Mouse (Mus musculus): ENCODE measurements around the gene Gm49337. TPM values are rescaled to one million over a fixed set of nuclear protein-coding genes. Genes with fewer than 3 reads are reported as not detected.

Gene Gm49337
- total and polyA plus RNA-seq, 2 experiments from 2014 or later: not detected

DNA sequence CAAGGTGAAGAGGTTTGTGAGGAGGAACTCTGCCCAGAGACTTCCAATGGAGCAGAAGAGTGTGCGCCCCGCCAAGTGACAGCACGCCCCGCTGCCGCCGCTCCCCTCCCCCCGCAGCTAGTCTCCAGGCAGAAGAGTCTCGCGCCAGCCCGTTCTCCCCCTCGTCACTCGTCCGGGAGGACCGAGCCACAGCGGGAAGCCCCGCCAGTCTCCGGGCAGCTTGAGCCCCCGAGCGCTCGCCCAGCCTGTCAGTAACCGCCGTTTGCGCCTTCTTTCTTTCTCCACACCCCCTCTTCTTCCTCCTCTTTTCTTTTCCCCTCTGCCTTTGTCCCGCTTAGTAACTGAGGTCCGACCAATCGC, 47.6 kb downstream of the Gm49337 start:
- Histone ChIP-seq H3K27me3 (ENCODE audit: insufficient read depth, low read length) (no peaks in the 10 kb centered on the region), H3K4me1 (ENCODE audit: insufficient read depth, low read length) (peaks cover 4% of the 10 kb centered on the region; the same call in 1 of the 2 replicates), H3K27ac (ENCODE audit: low read depth, low read length) (peak overlapping the region; percentile 99), H3K4me2 (ENCODE audit: low read depth, low read length, poor library complexity, severe bottlenecking) (peak overlapping the region; percentile 68), H3K9ac (replicated peaks; ENCODE audit: low read length, poor library complexity, severe bottlenecking) (peak overlapping the region; percentile 84), H3K9me3 (ENCODE audit: low read length) (no peaks in the 10 kb centered on the region), H3K4me3 (ENCODE audit: low read depth, low read length) (peak overlapping the region; percentile 78), H3K36me3 (ENCODE audit: insufficient read depth, low read length) (no peaks in the 10 kb centered on the region)
- TF ChIP-seq CTCF (IDR thresholded peaks at IDR 0.05): no peak
- 0% methylated on average over 21 of the region's 26 CpGs for WGBS
- DNase-seq (ENCODE audit: low spot score) (no peak), ATAC-seq (ENCODE audit: low FRiP score) (no peak; the same call in 1 of the 2 replicates)

DNA sequence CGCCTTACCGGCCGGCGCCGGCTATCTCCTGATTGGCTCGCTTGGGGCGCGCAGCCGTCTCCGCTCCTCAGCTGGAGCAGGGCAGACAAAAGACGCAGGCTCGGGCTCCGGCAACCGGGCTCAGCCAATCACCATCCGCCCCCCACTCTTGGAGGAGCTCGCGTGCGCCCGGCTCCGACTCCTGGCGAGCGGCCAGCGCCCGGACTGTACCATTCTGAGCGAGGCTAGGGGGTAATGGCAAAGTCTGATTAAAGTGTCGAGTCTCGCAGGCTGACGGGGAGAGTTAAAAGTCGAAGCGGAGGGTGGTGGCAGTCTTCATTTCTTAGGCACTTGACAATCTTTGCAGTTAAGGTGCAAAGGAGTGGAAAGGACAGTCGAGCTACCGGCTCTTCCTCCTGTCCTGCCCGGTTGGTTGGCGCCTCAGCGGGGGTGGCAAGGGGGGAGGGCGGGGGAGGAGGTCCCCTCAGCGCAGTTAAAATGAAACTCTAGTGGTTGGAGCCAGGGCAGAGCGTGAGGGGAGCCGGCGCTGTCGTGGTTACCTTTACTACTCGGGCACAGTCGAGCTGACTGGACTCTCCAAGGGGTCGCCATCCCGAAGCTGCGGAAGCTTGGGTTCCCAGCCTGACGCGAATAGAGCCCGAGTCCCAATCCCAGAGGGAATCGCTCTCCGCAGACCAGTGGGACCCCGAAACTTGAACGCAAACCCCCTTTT, 48.1 kb downstream of the Gm49337 start, which contains the start of gene Pik3r3:
Gene Pik3r3 (plus strand): TSS at position 479 of the 712 bp plus-strand sequence.
- peak; percentile 99 for DNase-seq (ENCODE audit: low spot score)
- peak within 1 kb of the TSS; percentile 68 for H3K4me2 ChIP-seq (ENCODE audit: low read depth, low read length, poor library complexity, severe bottlenecking)
- peak within 1 kb of the TSS; percentile 99 for H3K27ac ChIP-seq (ENCODE audit: low read depth, low read length)
- no peaks in the 10 kb centered on the region for H3K27me3 ChIP-seq (ENCODE audit: insufficient read depth, low read length)
- peak within 1 kb of the TSS; percentile 84 for H3K9ac ChIP-seq (replicated peaks; ENCODE audit: low read length, poor library complexity, severe bottlenecking)
- no peaks in the 10 kb centered on the region for H3K36me3 ChIP-seq (ENCODE audit: insufficient read depth, low read length)
- H3K4me1 ChIP-seq (ENCODE audit: insufficient read depth, low read length): peaks cover 4% of the 10 kb centered on the region; the same call in 1 of the 2 replicates
- H3K4me3 ChIP-seq (ENCODE audit: low read depth, low read length): peak within 1 kb of the TSS; percentile 78
- TF ChIP-seq CTCF (IDR thresholded peaks at IDR 0.05): peak; percentile 2; the same call in 1 of the 2 replicates
- no peaks in the 10 kb centered on the region for H3K9me3 ChIP-seq (ENCODE audit: low read length)
- ATAC-seq (ENCODE audit: low FRiP score): peak; percentile 99
- under 1% methylated on average over 51 of the region's 53 CpGs for WGBS

DNA sequence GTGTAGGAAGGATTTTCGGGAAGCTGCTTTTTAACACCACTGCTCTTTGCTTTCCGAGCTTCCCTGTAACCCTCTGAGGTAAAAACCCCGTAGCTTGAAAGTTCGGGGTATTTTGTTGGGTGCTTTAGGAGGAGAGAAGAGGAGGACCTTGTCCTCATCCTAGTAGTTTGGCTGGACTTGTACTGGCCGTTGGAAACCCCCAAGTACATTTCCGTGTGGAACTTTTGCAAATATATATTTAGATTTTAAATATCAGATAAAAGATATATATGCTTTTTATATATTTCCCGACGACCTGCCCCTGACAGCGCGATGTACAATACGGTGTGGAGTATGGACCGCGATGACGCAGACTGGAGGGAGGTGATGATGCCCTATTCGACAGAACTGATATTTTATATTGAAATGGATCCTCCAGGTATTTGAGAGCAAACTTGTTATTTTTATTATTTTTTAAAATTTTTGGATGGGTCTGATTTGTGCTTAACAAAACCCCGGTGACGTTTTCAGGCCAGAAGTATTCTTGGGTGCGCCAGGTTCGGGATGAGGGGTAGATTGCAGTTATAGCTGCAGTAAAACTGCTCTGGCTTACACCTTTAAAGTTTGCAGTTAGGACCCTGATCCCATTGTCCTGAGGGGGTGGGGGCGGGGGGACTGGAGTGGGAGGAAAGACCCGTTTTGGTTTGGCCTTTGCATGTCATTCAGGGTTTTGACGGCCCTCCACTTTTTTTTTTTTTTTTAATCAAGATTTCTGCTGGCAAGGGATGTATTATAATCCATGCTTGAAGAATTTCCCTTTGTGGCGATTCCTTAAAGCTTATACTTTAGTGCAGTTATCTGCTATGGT, 49.0 kb downstream of the Gm49337 start:
- Histone ChIP-seq H3K27me3 (ENCODE audit: insufficient read depth, low read length) (no peaks in the 10 kb centered on the region), H3K4me2 (ENCODE audit: low read depth, low read length, poor library complexity, severe bottlenecking) (peak overlapping the region; percentile 68), H3K27ac (ENCODE audit: low read depth, low read length) (peak overlapping the region; percentile 99), H3K9me3 (ENCODE audit: low read length) (no peaks in the 10 kb centered on the region), H3K4me3 (ENCODE audit: low read depth, low read length) (peak overlapping the region; percentile 78), H3K4me1 (ENCODE audit: insufficient read depth, low read length) (peaks cover 4% of the 10 kb centered on the region; the same call in 1 of the 2 replicates), H3K36me3 (ENCODE audit: insufficient read depth, low read length) (no peaks in the 10 kb centered on the region), H3K9ac (replicated peaks; ENCODE audit: low read length, poor library complexity, severe bottlenecking) (peak overlapping the region; percentile 84)
- WGBS: under 1% methylated on average over 23 of the region's 23 CpGs
- no peak for ATAC-seq (ENCODE audit: low FRiP score)
- peak; percentile 30 for DNase-seq (ENCODE audit: low spot score)
- no peak for TF ChIP-seq CTCF (IDR thresholded peaks at IDR 0.05)

DNA sequence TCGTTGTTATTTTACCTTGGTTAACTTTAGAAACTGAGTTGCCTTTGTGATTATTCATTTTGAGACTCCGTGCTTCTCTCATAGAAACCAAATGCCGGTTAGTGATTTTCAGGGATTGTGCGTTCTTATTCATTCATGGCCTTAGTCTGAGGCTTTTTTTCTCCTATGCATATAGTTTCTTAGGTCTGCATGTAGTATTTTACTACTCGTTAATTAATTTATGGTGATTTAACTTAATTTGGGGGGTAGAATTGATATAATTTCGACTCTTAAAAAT, 49.6 kb downstream of the Gm49337 start:
- DNase-seq (ENCODE audit: low spot score) (peak; percentile 5), ATAC-seq (ENCODE audit: low FRiP score) (no peak)
- peaks cover 4% of the 10 kb centered on the region; the same call in 1 of the 2 replicates for H3K4me1 ChIP-seq (ENCODE audit: insufficient read depth, low read length)
- peak overlapping the region; percentile 78 for H3K4me3 ChIP-seq (ENCODE audit: low read depth, low read length)
- 1% methylated on average over 6 of the region's 6 CpGs for WGBS
- H3K36me3 ChIP-seq (ENCODE audit: insufficient read depth, low read length): no peaks in the 10 kb centered on the region
- H3K9me3 ChIP-seq (ENCODE audit: low read length): no peaks in the 10 kb centered on the region
- peak overlapping the region; percentile 68 for H3K4me2 ChIP-seq (ENCODE audit: low read depth, low read length, poor library complexity, severe bottlenecking)
- peak overlapping the region; percentile 84 for H3K9ac ChIP-seq (replicated peaks; ENCODE audit: low read length, poor library complexity, severe bottlenecking)
- no peaks in the 10 kb centered on the region for H3K27me3 ChIP-seq (ENCODE audit: insufficient read depth, low read length)
- H3K27ac ChIP-seq (ENCODE audit: low read depth, low read length): peak overlapping the region; percentile 99
- no peak for TF ChIP-seq CTCF (IDR thresholded peaks at IDR 0.05)

DNA sequence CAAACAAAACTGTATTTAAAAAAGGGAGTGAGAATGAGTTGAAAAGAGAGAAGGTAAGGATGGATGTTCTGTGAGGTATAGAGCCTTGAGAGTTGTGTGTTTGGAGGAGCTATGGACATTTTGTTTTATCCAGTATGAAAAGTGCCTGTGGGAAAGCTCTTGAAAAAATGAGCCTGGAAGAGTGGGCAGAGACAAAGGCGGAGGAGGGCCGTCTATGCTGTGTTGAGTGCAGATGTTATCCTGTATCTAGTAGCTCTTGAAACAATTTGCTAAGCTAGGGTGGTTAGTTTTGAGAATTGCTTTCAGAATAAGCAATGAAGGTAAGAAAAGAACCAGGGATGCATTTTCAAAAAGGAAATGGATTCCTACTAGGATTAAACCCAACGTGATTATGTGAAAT, 70.2 kb downstream of the Gm49337 start:
- DNase-seq (ENCODE audit: low spot score): no peak
- 75% methylated on average over 3 of the region's 3 CpGs for WGBS
- H3K4me1 ChIP-seq (ENCODE audit: insufficient read depth, low read length): no peaks in the 10 kb centered on the region

DNA sequence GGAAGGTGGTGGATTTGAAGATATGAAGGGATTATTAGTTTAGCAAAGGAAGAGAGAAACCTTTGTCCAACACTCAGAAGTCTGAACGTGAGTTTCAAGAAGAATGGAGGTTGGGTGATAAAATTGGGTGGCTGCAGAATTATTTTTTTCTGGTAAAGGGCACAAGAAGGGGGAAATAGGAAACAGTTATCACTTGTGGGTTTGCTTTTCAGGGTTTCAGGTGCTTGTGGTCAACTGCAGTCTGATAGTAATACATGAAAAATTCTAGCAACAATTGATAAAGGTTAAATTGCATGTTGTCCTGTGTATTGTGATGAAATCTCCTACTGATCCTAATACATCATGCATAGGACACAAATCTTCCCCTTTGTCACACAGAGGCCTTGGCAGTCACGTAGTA, 71.1 kb downstream of the Gm49337 start:
- no peak overlapping the region for H3K27ac ChIP-seq (ENCODE audit: low read depth, low read length)

More for the DNA sequence above, 70.2 kb downstream of the Gm49337 start:
- no peaks in the 10 kb centered on the region for H3K36me3 ChIP-seq (ENCODE audit: insufficient read depth, low read length)
- no peak overlapping the region for H3K9ac ChIP-seq (replicated peaks; ENCODE audit: low read length, poor library complexity, severe bottlenecking)
- TF ChIP-seq CTCF (IDR thresholded peaks at IDR 0.05): no peak
- H3K4me3 ChIP-seq (ENCODE audit: low read depth, low read length): no peak overlapping the region
- no peak overlapping the region for H3K27ac ChIP-seq (ENCODE audit: low read depth, low read length)
- no peak for ATAC-seq (ENCODE audit: low FRiP score)
- H3K4me2 ChIP-seq (ENCODE audit: low read depth, low read length, poor library complexity, severe bottlenecking): no peak overlapping the region
- H3K27me3 ChIP-seq (ENCODE audit: insufficient read depth, low read length): no peaks in the 10 kb centered on the region
- no peaks in the 10 kb centered on the region for H3K9me3 ChIP-seq (ENCODE audit: low read length)

More for the DNA sequence above, 71.1 kb downstream of the Gm49337 start:
- DNase-seq (ENCODE audit: low spot score): no peak
- 77% methylated on average over 2 of the region's 2 CpGs for WGBS
- H3K27me3 ChIP-seq (ENCODE audit: insufficient read depth, low read length): no peaks in the 10 kb centered on the region
- no peak for ATAC-seq (ENCODE audit: low FRiP score)
- no peak overlapping the region for H3K9ac ChIP-seq (replicated peaks; ENCODE audit: low read length, poor library complexity, severe bottlenecking)
- no peaks in the 10 kb centered on the region for H3K9me3 ChIP-seq (ENCODE audit: low read length)
- no peak overlapping the region for H3K4me3 ChIP-seq (ENCODE audit: low read depth, low read length)
- no peak for TF ChIP-seq CTCF (IDR thresholded peaks at IDR 0.05)
- H3K36me3 ChIP-seq (ENCODE audit: insufficient read depth, low read length): no peaks in the 10 kb centered on the region
- no peak overlapping the region for H3K4me2 ChIP-seq (ENCODE audit: low read depth, low read length, poor library complexity, severe bottlenecking)
- no peaks in the 10 kb centered on the region for H3K4me1 ChIP-seq (ENCODE audit: insufficient read depth, low read length)

Measured in midbrain, postnatal 0 days (tissue).